9 mouse cellular contexts compared by ENCODE assay signal in genomic region chr2:68572340-68572739, GRCm38 (mm10). TPM values are rescaled to one million over a fixed set of nuclear protein-coding genes. Genes with fewer than 3 reads are reported as not detected.
DNase-seq lines count a peak whose midpoint lies in the region; ATAC-seq lines count a peak whose summit lies in the region.
"Had no signal": no experiment of that assay in that cellular context is flagged by ENCODE, and none has a peak within 500 bp of the region (broad histone marks: within the 10 kb centered on the region; RNA-seq: fewer than 3 reads in every experiment).

No protein-coding gene starts in this region.

- no peak overlapping the region for H3K27ac ChIP-seq in heart, embryonic 11.5 days (ENCODE audit: low read depth, low read length)
- H3K27ac ChIP-seq in embryonic facial prominence, embryonic 11.5 days (replicated peaks; ENCODE audit: low read depth, low read length): no peak overlapping the region
- H3K27ac ChIP-seq in hindbrain, embryonic 12.5 days: no peak overlapping the region

- H3K9me3 ChIP-seq in heart, embryonic 11.5 days (replicated peaks; ENCODE audit: control insufficient read depth, low read length): no peaks in the 10 kb centered on the region
- H3K9me3 ChIP-seq in embryonic facial prominence, embryonic 11.5 days (replicated peaks; ENCODE audit: control insufficient read depth, low read length): no peaks in the 10 kb centered on the region
- H3K9me3 ChIP-seq in hindbrain, embryonic 12.5 days (replicated peaks): no peaks in the 10 kb centered on the region

- DNase-seq in heart, postnatal 4 days: peak; percentile 49
- peak; percentile 25 for DNase-seq in right cerebral cortex, postnatal 14 days
- DNase-seq in right cerebral cortex, postnatal 25 days: no peak
- DNase-seq in embryonic facial prominence, embryonic 11.5 days (ENCODE audit: low spot score): peak; percentile 35
- DNase-seq in testis, postnatal 10 days (ENCODE audit: low spot score): peak; percentile 75

- 20% methylated on average over 4 of the region's 4 CpGs for WGBS in heart, embryonic 11.5 days (ENCODE audit: insufficient replicate concordance)
- 25% methylated on average over 4 of the region's 4 CpGs for WGBS in embryonic facial prominence, embryonic 11.5 days
- WGBS in hindbrain, embryonic 12.5 days: 30% methylated on average over 4 of the region's 4 CpGs

- no peaks in the 10 kb centered on the region for H3K27me3 ChIP-seq in heart, embryonic 11.5 days (ENCODE audit: control insufficient read depth, insufficient read depth, low read length)
- no peaks in the 10 kb centered on the region for H3K27me3 ChIP-seq in embryonic facial prominence, embryonic 11.5 days (ENCODE audit: control insufficient read depth, insufficient read depth, low read length)
- H3K27me3 ChIP-seq in hindbrain, embryonic 12.5 days: no peaks in the 10 kb centered on the region

- no peak overlapping the region for H3K4me2 ChIP-seq in heart, embryonic 11.5 days
- no peak overlapping the region for H3K4me2 ChIP-seq in embryonic facial prominence, embryonic 11.5 days (ENCODE audit: low read depth, low read length)
- no peak overlapping the region for H3K4me2 ChIP-seq in hindbrain, embryonic 12.5 days (replicated peaks)

- no peak overlapping the region for H3K9ac ChIP-seq in heart, embryonic 11.5 days (ENCODE audit: low read depth, low read length)
- no peak overlapping the region for H3K9ac ChIP-seq in embryonic facial prominence, embryonic 11.5 days (replicated peaks; ENCODE audit: low read length)
- no peak overlapping the region for H3K9ac ChIP-seq in hindbrain, embryonic 12.5 days

- H3K4me3 ChIP-seq in heart, embryonic 11.5 days (ENCODE audit: low read depth, low read length): no peak overlapping the region
- H3K4me3 ChIP-seq in embryonic facial prominence, embryonic 11.5 days (ENCODE audit: low read depth, low read length): no peak overlapping the region
- no peak overlapping the region for H3K4me3 ChIP-seq in hindbrain, embryonic 12.5 days

- no peaks in the 10 kb centered on the region for H3K4me1 ChIP-seq in heart, embryonic 11.5 days (ENCODE audit: control insufficient read depth, insufficient read depth, low read length)
- H3K4me1 ChIP-seq in embryonic facial prominence, embryonic 11.5 days (ENCODE audit: control insufficient read depth, insufficient read depth, low read length): no peaks in the 10 kb centered on the region
- no peaks in the 10 kb centered on the region for H3K4me1 ChIP-seq in hindbrain, embryonic 12.5 days

- ATAC-seq in heart, embryonic 11.5 days (replicated peaks; ENCODE audit: insufficient number of reproducible peaks, low FRiP score, low TSS enrichment): no peak
- ATAC-seq in embryonic facial prominence, embryonic 11.5 days (replicated peaks; ENCODE audit: insufficient number of reproducible peaks, low FRiP score, low TSS enrichment, low read depth): no peak
- no peak for ATAC-seq in erythroid progenitor cell, adult 5-6 weeks (replicated peaks; ENCODE audit: low FRiP score, poor library complexity, severe bottlenecking)
- no peak for ATAC-seq in hindbrain, embryonic 12.5 days (ENCODE audit: low FRiP score)

- no peaks in the 10 kb centered on the region for H3K36me3 ChIP-seq in heart, embryonic 11.5 days (ENCODE audit: control insufficient read depth, insufficient read depth, low read length)
- H3K36me3 ChIP-seq in embryonic facial prominence, embryonic 11.5 days (replicated peaks; ENCODE audit: control insufficient read depth, insufficient read depth, low read depth, low read length): no peaks in the 10 kb centered on the region
- no peaks in the 10 kb centered on the region for H3K36me3 ChIP-seq in hindbrain, embryonic 12.5 days

RNA-seq across cellular contexts. Expression of gene 4933409G03Rik, which starts 9.9 kb away (rescaled TPM):
- not detected for total RNA-seq in heart, postnatal 4 days (2021)
- polyA plus RNA-seq in heart, embryonic 11.5 days (2014; fragmentation: Nextera tagmentation; extraction: Ambion mirVana): not detected in 2 replicates
- polyA plus RNA-seq in embryonic facial prominence, embryonic 11.5 days (2014; fragmentation: Nextera tagmentation; extraction: Ambion mirVana): not detected in 2 replicates
- not detected in 2 replicates for total RNA-seq in erythroid progenitor cell, adult 5-6 weeks (2015; ENCODE audit: low replicate concordance)
- total RNA-seq in erythroid progenitor cell, adult 5-6 weeks (2017; ENCODE audit: low replicate concordance): not detected in 2 replicates
- not detected in 2 replicates for polyA plus RNA-seq in hindbrain, embryonic 12.5 days (2016; fragmentation: Nextera tagmentation; extraction: Ambion mirVana)
- total RNA-seq: layer of hippocampus, postnatal 25 days had no signal
